Mouse (Mus musculus): ENCODE data around the gene Pfkfb2. TPM values are rescaled to one million over a fixed set of nuclear protein-coding genes. Genes with fewer than 3 reads are reported as not detected.

Pfkfb2 gene
- total RNA-seq, 2 experiments from 2014 or later, result 22.8 to 46.9 TPM

- no peak for DNase-seq (ENCODE audit: low spot score in 2 of 2)
These were observed 9.6 kb upstream of the Pfkfb2 start for GRCm38 (mm10) chr1:130738551-130739106.

- DNase-seq (ENCODE audit: low spot score in 2 of 2), result no peak
These were observed 8.9 kb upstream of the Pfkfb2 start for GRCm38 (mm10) chr1:130737916-130738315.

- no peak for DNase-seq (ENCODE audit: low spot score in 2 of 2)
These were observed 8.4 kb upstream of the Pfkfb2 start for GRCm38 (mm10) chr1:130737411-130737881.

GRCm38 (mm10) chr1:130734852-130735251, 5.8 kb upstream of the Pfkfb2 start:
- no peak for DNase-seq (ENCODE audit: low spot score in 2 of 2)

GRCm38 (mm10) chr1:130734452-130734851, 5.4 kb upstream of the Pfkfb2 start:
- no peak for DNase-seq (ENCODE audit: low spot score in 2 of 2)

- DNase-seq (ENCODE audit: low spot score in 2 of 2), result no peak
These were observed 4.6 kb upstream of the Pfkfb2 start for GRCm38 (mm10) chr1:130733671-130734070.

GRCm38 (mm10) chr1:130732706-130733658, 3.9 kb upstream of the Pfkfb2 start:
- no peak for DNase-seq (ENCODE audit: low spot score in 2 of 2)

GRCm38 (mm10) chr1:130731741-130732337, 2.8 kb upstream of the Pfkfb2 start, which contains the start of gene AA986860:
TSS of gene AA986860 (plus strand) at chr1:130731976.
- peak in 1 of 2 experiments; percentile 37 for DNase-seq (ENCODE audit: low spot score in 2 of 2)

GRCm38 (mm10) chr1:130728708-130729107, 345 bp downstream of the Pfkfb2 start:
- DNase-seq (ENCODE audit: low spot score in 2 of 2), result no peak

- no peak for DNase-seq (ENCODE audit: low spot score in 2 of 2)
These were observed 983 bp downstream of the Pfkfb2 start for GRCm38 (mm10) chr1:130728070-130728469.

GRCm38 (mm10) chr1:130726396-130726795, 2.7 kb downstream of the Pfkfb2 start:
- no peak for DNase-seq (ENCODE audit: low spot score in 2 of 2)

- no peak for DNase-seq (ENCODE audit: low spot score in 2 of 2)
These were observed 4.8 kb downstream of the Pfkfb2 start for GRCm38 (mm10) chr1:130724206-130724605.

- DNase-seq (ENCODE audit: low spot score in 2 of 2), result peak; percentile 88 to 90
These were observed 11.7 kb downstream of the Pfkfb2 start, which contains the start of gene Yod1 for GRCm38 (mm10) chr1:130717291-130717871. TSS of gene Yod1 (plus strand) at chr1:130717327.

GRCm38 (mm10) chr1:130716513-130717290, 12.4 kb downstream of the Pfkfb2 start:
- DNase-seq (ENCODE audit: low spot score in 2 of 2), result peak; percentile 34 to 57

- DNase-seq (ENCODE audit: low spot score in 2 of 2), result peak in 1 of 2 experiments; percentile 34
These were observed 12.9 kb downstream of the Pfkfb2 start for GRCm38 (mm10) chr1:130716218-130716512.

- DNase-seq (ENCODE audit: low spot score in 2 of 2), result peak; percentile 88 to 92
These were observed 13.4 kb downstream of the Pfkfb2 start, which contains the start of gene Gm29427 for GRCm38 (mm10) chr1:130715561-130716217. TSS of gene Gm29427 (minus strand) at chr1:130715799.

- no peak for DNase-seq (ENCODE audit: low spot score in 2 of 2)
These were observed 15.0 kb downstream of the Pfkfb2 start for GRCm38 (mm10) chr1:130714046-130714445.

- no peak for DNase-seq (ENCODE audit: low spot score in 2 of 2)
These were observed 18.6 kb downstream of the Pfkfb2 start for GRCm38 (mm10) chr1:130710283-130711080.

GRCm38 (mm10) chr1:130703613-130704012, 25.4 kb downstream of the Pfkfb2 start:
- no peak for DNase-seq (ENCODE audit: low spot score in 2 of 2)
